Mouse (Mus musculus) hindbrain, embryonic 10.5 days (tissue): ENCODE measurements at regions not wholly inside any gene's neighbourhood (a gene's known extent, or its start where the extent isn't known, plus 50 kb on each side); places are given as distances from the start of the nearest gene placed in this dataset.

ENCODE experiments used
- DNase-seq: peaks from one replicate; pipeline ENCODE4 v3.0.0-alpha.2; 2017; ENCODE audit warnings: low spot score
- H3K27ac ChIP-seq: fragments of 300-500 bp; sonication (generic); 2 replicates; pipeline ENCODE4 v1.5.1; 2016; ENCODE audit warnings: mild to moderate bottlenecking, moderate library complexity
- H3K27me3 ChIP-seq: fragments of 300-500 bp; sonication (generic); 2 replicates; pipeline ENCODE4 v1.6.1; 2016; ENCODE audit warnings: mild to moderate bottlenecking; ENCODE audit not compliant: poor library complexity, insufficient read depth, severe bottlenecking
- H3K36me3 ChIP-seq: fragments of 300-500 bp; sonication (generic); 2 replicates; pipeline ENCODE4 v1.6.1; 2016; ENCODE audit warnings: mild to moderate bottlenecking, moderate library complexity
- H3K4me1 ChIP-seq: fragments of 300-500 bp; sonication (generic); replicated peaks from 2 replicates; pipeline ENCODE4 v1.6.1; 2016; ENCODE audit warnings: mild to moderate bottlenecking
- H3K4me3 ChIP-seq: fragments of 300-500 bp; sonication (generic); 2 replicates; pipeline ENCODE4 v1.5.1; 2016; ENCODE audit warnings: mild to moderate bottlenecking, moderate library complexity
- H3K9me3 ChIP-seq: fragments of 300-500 bp; sonication (generic); 2 replicates; pipeline ENCODE4 v1.6.1; 2016; ENCODE audit warnings: mild to moderate bottlenecking, moderate library complexity
- WGBS: fragments of 180-500 bp; shearing (Covaris S2); methylation state at CpG from one replicate; pipeline ENCODE4 v1.1.7; 2016; 5-methylcytosine and 5-hydroxymethylcytosine counted together

- Histone ChIP-seq H3K27me3 (no peaks in the 10 kb centered on the region), H3K36me3 (no peaks in the 10 kb centered on the region), H3K9me3 (no peaks in the 10 kb centered on the region), H3K4me3 (no peak overlapping the region), H3K27ac (no peak overlapping the region), H3K4me1 (no peaks in the 10 kb centered on the region)
- WGBS: 88% methylated on average over 7 of the region's 7 CpGs
- DNase-seq: no peak
Measured at GRCm38 (mm10) chr4:54852991-54853925, 91.6 kb upstream of the Zfp462 start.

DNA sequence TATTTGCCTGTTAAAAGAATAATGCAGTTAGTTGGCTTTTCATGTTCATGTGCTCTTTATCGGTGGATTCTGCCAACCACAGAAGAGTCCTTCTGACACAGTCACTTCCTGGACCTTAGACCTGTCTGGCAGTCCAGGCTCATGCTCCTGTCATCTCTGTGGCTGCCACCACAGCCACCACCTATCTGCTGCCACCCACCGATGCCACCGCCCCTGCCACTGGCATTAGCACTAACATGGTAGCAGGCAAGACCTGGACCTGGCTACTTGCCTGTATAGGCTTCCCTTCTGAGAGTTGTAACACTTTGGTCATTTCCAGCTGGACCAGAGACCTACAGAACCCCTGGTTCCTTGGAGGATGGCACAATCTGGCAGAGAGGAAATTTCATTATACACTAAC, 86.2 kb upstream of the Zfp462 start:
- 96% methylated on average over 3 of the region's 3 CpGs for WGBS
- H3K4me3 ChIP-seq: no peak overlapping the region
- no peaks in the 10 kb centered on the region for H3K36me3 ChIP-seq
- H3K27me3 ChIP-seq: no peaks in the 10 kb centered on the region
- no peaks in the 10 kb centered on the region for H3K4me1 ChIP-seq
- no peak overlapping the region for H3K27ac ChIP-seq
- H3K9me3 ChIP-seq: no peaks in the 10 kb centered on the region
- no peak for DNase-seq

GRCm38 (mm10) chr4:54866062-54866461, 78.8 kb upstream of the Zfp462 start:
- WGBS: 56% methylated on average over 2 of the region's 2 CpGs
- Histone ChIP-seq H3K4me3 (no peak overlapping the region), H3K4me1 (no peaks in the 10 kb centered on the region), H3K27ac (no peak overlapping the region), H3K27me3 (no peaks in the 10 kb centered on the region), H3K9me3 (no peaks in the 10 kb centered on the region), H3K36me3 (no peaks in the 10 kb centered on the region)
- no peak for DNase-seq

- no peaks in the 10 kb centered on the region for H3K27me3 ChIP-seq
- H3K4me3 ChIP-seq: no peak overlapping the region
- H3K27ac ChIP-seq: no peak overlapping the region
- no peak for DNase-seq
- no peaks in the 10 kb centered on the region for H3K4me1 ChIP-seq
- 92% methylated on average over 13 of the region's 13 CpGs for WGBS
- H3K9me3 ChIP-seq: no peaks in the 10 kb centered on the region
- no peaks in the 10 kb centered on the region for H3K36me3 ChIP-seq
Measured at GRCm38 (mm10) chr4:54874136-54874827, 70.6 kb upstream of the Zfp462 start.

GRCm38 (mm10) chr4:54875506-54875905, 69.3 kb upstream of the Zfp462 start:
- no peaks in the 10 kb centered on the region for H3K9me3 ChIP-seq
- H3K27ac ChIP-seq: no peak overlapping the region
- H3K36me3 ChIP-seq: no peaks in the 10 kb centered on the region
- no peaks in the 10 kb centered on the region for H3K4me1 ChIP-seq
- no peak for DNase-seq
- H3K4me3 ChIP-seq: no peak overlapping the region
- WGBS: 95% methylated on average over 8 of the region's 8 CpGs
- no peaks in the 10 kb centered on the region for H3K27me3 ChIP-seq

DNA sequence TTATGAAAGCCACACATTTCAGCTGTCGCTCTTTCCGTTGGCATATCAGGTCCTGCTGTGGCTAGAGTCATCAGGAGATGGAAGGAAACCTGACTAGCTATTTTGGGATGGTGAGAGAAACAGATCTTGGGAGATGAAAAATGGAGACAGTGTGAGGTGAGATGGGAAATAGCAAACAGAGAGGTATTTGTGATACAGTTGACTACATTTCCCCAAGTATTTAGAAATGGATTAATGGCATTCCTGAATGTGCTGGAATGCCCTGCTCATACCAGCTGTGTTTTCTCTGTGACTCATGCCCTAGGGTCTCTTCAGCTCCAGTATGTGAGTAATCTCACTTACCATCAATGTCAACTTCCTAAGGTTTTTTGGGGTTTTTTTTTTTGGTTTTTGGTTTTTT, 67.5 kb upstream of the Zfp462 start:
- 87% methylated on average over 2 of the region's 2 CpGs for WGBS
- Histone ChIP-seq H3K4me3 (no peak overlapping the region), H3K36me3 (no peaks in the 10 kb centered on the region), H3K27ac (no peak overlapping the region), H3K9me3 (no peaks in the 10 kb centered on the region), H3K27me3 (no peaks in the 10 kb centered on the region), H3K4me1 (no peaks in the 10 kb centered on the region)
- DNase-seq: no peak

DNA sequence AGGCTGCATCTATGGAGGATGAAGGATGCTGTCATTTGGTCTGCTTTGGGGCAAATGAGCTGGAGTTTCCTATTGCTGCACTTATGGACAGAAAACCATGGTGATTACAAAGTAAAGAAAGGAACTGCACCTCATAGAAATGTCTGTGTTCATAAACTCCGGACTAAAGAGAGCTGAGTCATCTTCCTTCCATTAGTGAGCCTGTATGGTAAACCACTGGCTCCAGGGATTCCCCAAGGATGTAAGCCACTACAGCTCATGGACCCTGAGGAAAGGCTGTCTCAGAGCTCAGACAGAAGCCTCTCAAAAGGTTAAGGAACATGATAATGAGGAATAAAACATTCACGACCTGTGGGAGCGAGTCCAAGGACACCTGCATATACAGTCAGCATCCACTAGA, 66.3 kb upstream of the Zfp462 start:
- Histone ChIP-seq H3K36me3 (no peaks in the 10 kb centered on the region), H3K4me3 (no peak overlapping the region), H3K27ac (no peak overlapping the region), H3K9me3 (no peaks in the 10 kb centered on the region), H3K4me1 (no peaks in the 10 kb centered on the region), H3K27me3 (no peaks in the 10 kb centered on the region)
- 92% methylated on average over 3 of the region's 3 CpGs for WGBS
- DNase-seq: no peak

- DNase-seq: no peak
- H3K4me1 ChIP-seq: peaks cover 12% of the 10 kb centered on the region; the same call in 1 of the 2 replicates
- H3K9me3 ChIP-seq: no peaks in the 10 kb centered on the region
- 81% methylated on average over 5 of the region's 5 CpGs for WGBS
- H3K27ac ChIP-seq: peak overlapping the region; percentile 79
- no peaks in the 10 kb centered on the region for H3K27me3 ChIP-seq
- H3K4me3 ChIP-seq: no peak overlapping the region
- no peaks in the 10 kb centered on the region for H3K36me3 ChIP-seq
Measured at GRCm38 (mm10) chr4:54893288-54893687, 51.6 kb upstream of the Zfp462 start.
